19 mouse cellular contexts compared by ENCODE assay signal in the genomic region with DNA sequence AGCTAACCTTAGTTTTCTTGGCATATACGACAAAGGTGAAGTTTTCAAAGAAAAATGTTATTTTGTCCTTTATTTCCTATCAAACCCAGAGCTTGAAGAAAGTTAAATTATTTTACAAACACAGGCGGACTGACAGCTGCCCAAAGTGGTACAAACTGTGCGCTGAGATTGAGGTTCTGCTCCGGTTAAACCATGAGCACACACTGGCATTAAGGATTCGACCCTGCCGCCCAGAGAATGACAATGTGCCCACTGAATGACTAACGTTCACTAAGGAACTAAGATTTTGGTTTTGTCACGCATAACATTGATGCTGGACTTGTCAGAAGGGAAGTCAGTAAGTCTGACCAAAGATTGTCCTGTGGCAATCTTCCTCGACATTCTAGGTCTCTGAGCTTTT. TPM values are rescaled to one million over a fixed set of nuclear protein-coding genes. Genes with fewer than 3 reads are reported as not detected.
A peak's percentile ranks its signal among the peaks of the same experiment; 100 is the strongest.
DNase-seq lines count a peak whose midpoint lies in the region; ATAC-seq and TF ChIP-seq lines count a peak whose summit lies in the region.
"Had no signal": no experiment of that assay in that cellular context is flagged by ENCODE, and none has a peak within 500 bp of the region (broad histone marks: within the 10 kb centered on the region; RNA-seq: fewer than 3 reads in every experiment).

No protein-coding gene starts in this region.

- intact Hi-C loops in heart, postnatal 14 days (cut with DNase I), result no loop called here

- no peaks in the 10 kb centered on the region for H3K27me3 ChIP-seq in embryonic facial prominence, embryonic 14.5 days (replicated peaks; ENCODE audit: control insufficient read depth, insufficient read depth, low read length)
- H3K27me3 ChIP-seq in embryonic facial prominence, embryonic 10.5 days (replicated peaks; ENCODE audit: low read depth, poor library complexity, severe bottlenecking), result no peaks in the 10 kb centered on the region
- H3K27me3 ChIP-seq in intestine, embryonic 16.5 days (replicated peaks; ENCODE audit: control insufficient read depth, insufficient read depth, low read length), result no peaks in the 10 kb centered on the region
- H3K27me3 ChIP-seq in intestine, postnatal 0 days (replicated peaks; ENCODE audit: control insufficient read depth, insufficient read depth, low read length), result no peaks in the 10 kb centered on the region
- no peaks in the 10 kb centered on the region for H3K27me3 ChIP-seq in hindbrain, embryonic 11.5 days (ENCODE audit: control insufficient read depth, insufficient read depth, low read length)
- H3K27me3 ChIP-seq: embryonic facial prominence, embryonic 12.5 days; embryonic facial prominence, embryonic 15.5 days; forebrain, embryonic 12.5 days had no signal

- WGBS in embryonic facial prominence, embryonic 14.5 days, result 87% methylated on average over 9 of the region's 9 CpGs
- 91% methylated on average over 9 of the region's 9 CpGs for WGBS in embryonic facial prominence, embryonic 10.5 days
- 79% methylated on average over 9 of the region's 9 CpGs for WGBS in intestine, embryonic 16.5 days
- WGBS in intestine, postnatal 0 days, result 77% methylated on average over 9 of the region's 9 CpGs
- WGBS in hindbrain, embryonic 11.5 days, result 88% methylated on average over 9 of the region's 9 CpGs

- DNase-seq in embryonic facial prominence, embryonic 14.5 days (ENCODE audit: low spot score), result no peak
- DNase-seq in embryonic facial prominence, embryonic 10.5 days (ENCODE audit: low spot score), result no peak
- peak; percentile 53 for DNase-seq in heart, adult 11 months
- DNase-seq in heart, postnatal 14 days, result no peak
- DNase-seq in 416B (ENCODE audit: low read depth), result peak; percentile 40
- no peak for DNase-seq in hindbrain, embryonic 11.5 days (ENCODE audit: low spot score)
- DNase-seq: cerebellum, adult 11 months; cerebellum, adult 18-20 months; cerebellum, adult 8-10 months; cerebellum, adult 9-11 months had no signal

- H3K9ac ChIP-seq in embryonic facial prominence, embryonic 14.5 days (ENCODE audit: low read depth, low read length), result no peak overlapping the region
- no peak overlapping the region for H3K9ac ChIP-seq in intestine, embryonic 16.5 days (ENCODE audit: low read depth, low read length)
- no peak overlapping the region for H3K9ac ChIP-seq in intestine, postnatal 0 days (ENCODE audit: low read depth, low read length)
- no peak overlapping the region for H3K9ac ChIP-seq in hindbrain, embryonic 11.5 days (ENCODE audit: low read depth, low read length)
- H3K9ac ChIP-seq: embryonic facial prominence, embryonic 12.5 days; embryonic facial prominence, embryonic 15.5 days; forebrain, embryonic 12.5 days had no signal

- no peaks in the 10 kb centered on the region for H3K9me3 ChIP-seq in embryonic facial prominence, embryonic 14.5 days (ENCODE audit: control insufficient read depth, low read length)
- no peaks in the 10 kb centered on the region for H3K9me3 ChIP-seq in embryonic facial prominence, embryonic 10.5 days
- no peaks in the 10 kb centered on the region for H3K9me3 ChIP-seq in intestine, embryonic 16.5 days (ENCODE audit: control insufficient read depth, low read length)
- no peaks in the 10 kb centered on the region for H3K9me3 ChIP-seq in intestine, postnatal 0 days (ENCODE audit: control insufficient read depth)
- H3K9me3 ChIP-seq in hindbrain, embryonic 11.5 days (ENCODE audit: control insufficient read depth, low read length), result no peaks in the 10 kb centered on the region
- H3K9me3 ChIP-seq: embryonic facial prominence, embryonic 12.5 days; embryonic facial prominence, embryonic 15.5 days; forebrain, embryonic 10.5 days; forebrain, embryonic 12.5 days had no signal

- H3K4me3 ChIP-seq in embryonic facial prominence, embryonic 14.5 days (ENCODE audit: low read depth, low read length), result no peak overlapping the region
- H3K4me3 ChIP-seq in embryonic facial prominence, embryonic 10.5 days, result no peak overlapping the region
- H3K4me3 ChIP-seq in intestine, embryonic 16.5 days (ENCODE audit: low read length), result no peak overlapping the region
- H3K4me3 ChIP-seq in intestine, postnatal 0 days (ENCODE audit: low read depth, low read length), result no peak overlapping the region
- H3K4me3 ChIP-seq in hindbrain, embryonic 11.5 days (ENCODE audit: low read depth, low read length), result no peak overlapping the region
- H3K4me3 ChIP-seq: embryonic facial prominence, embryonic 12.5 days; embryonic facial prominence, embryonic 15.5 days; erythroblast, embryonic 14.5 days; forebrain, embryonic 10.5 days; forebrain, embryonic 12.5 days had no signal

- H3K4me2 ChIP-seq in embryonic facial prominence, embryonic 14.5 days (ENCODE audit: low read depth, low read length), result no peak overlapping the region
- no peak overlapping the region for H3K4me2 ChIP-seq in intestine, embryonic 16.5 days (ENCODE audit: low read depth, low read length)
- H3K4me2 ChIP-seq in intestine, postnatal 0 days (replicated peaks; ENCODE audit: low read depth), result no peak overlapping the region
- H3K4me2 ChIP-seq in hindbrain, embryonic 11.5 days (replicated peaks; ENCODE audit: low read depth, low read length), result no peak overlapping the region
- H3K4me2 ChIP-seq: embryonic facial prominence, embryonic 12.5 days; embryonic facial prominence, embryonic 15.5 days; forebrain, embryonic 12.5 days had no signal

- 0 out of 2 replicates have a peak overlapping the region, but pooled peaks have one; percentile 1 for H3K27ac ChIP-seq in embryonic facial prominence, embryonic 14.5 days (replicated peaks; ENCODE audit: low read depth, low read length)
- no peak overlapping the region for H3K27ac ChIP-seq in embryonic facial prominence, embryonic 10.5 days (replicated peaks)
- no peak overlapping the region for H3K27ac ChIP-seq in intestine, embryonic 16.5 days (ENCODE audit: low read length)
- no peak overlapping the region for H3K27ac ChIP-seq in intestine, postnatal 0 days (ENCODE audit: low read depth, low read length)
- no peak overlapping the region for H3K27ac ChIP-seq in hindbrain, embryonic 11.5 days (ENCODE audit: low read depth, low read length)
- H3K27ac ChIP-seq: embryonic facial prominence, embryonic 12.5 days; embryonic facial prominence, embryonic 15.5 days; forebrain, embryonic 10.5 days; forebrain, embryonic 12.5 days had no signal

- no peaks in the 10 kb centered on the region for H3K36me3 ChIP-seq in embryonic facial prominence, embryonic 14.5 days (ENCODE audit: control insufficient read depth, insufficient read depth, low read length)
- no peaks in the 10 kb centered on the region for H3K36me3 ChIP-seq in embryonic facial prominence, embryonic 10.5 days (replicated peaks)
- no peaks in the 10 kb centered on the region for H3K36me3 ChIP-seq in intestine, embryonic 16.5 days (ENCODE audit: control insufficient read depth, insufficient read depth, low read length)
- no peaks in the 10 kb centered on the region for H3K36me3 ChIP-seq in intestine, postnatal 0 days (ENCODE audit: control insufficient read depth, insufficient read depth)
- no peaks in the 10 kb centered on the region for H3K36me3 ChIP-seq in hindbrain, embryonic 11.5 days (ENCODE audit: control insufficient read depth, insufficient read depth, low read length)
- H3K36me3 ChIP-seq: embryonic facial prominence, embryonic 12.5 days; embryonic facial prominence, embryonic 15.5 days; forebrain, embryonic 10.5 days; forebrain, embryonic 12.5 days had no signal

- no peak for TF ChIP-seq CTCF in intestine, postnatal 0 days (IDR thresholded peaks at IDR 0.05; ENCODE audit: low read depth)

- no peak for ATAC-seq in embryonic facial prominence, embryonic 14.5 days (ENCODE audit: low read depth)
- 0 out of 2 replicates have a peak, but pooled peaks have one; percentile 7 for ATAC-seq in intestine, embryonic 16.5 days
- no peak for ATAC-seq in intestine, postnatal 0 days
- no peak for ATAC-seq in hindbrain, embryonic 11.5 days (ENCODE audit: low FRiP score)
- ATAC-seq: forebrain, embryonic 16.5 days had no signal

- H3K4me1 ChIP-seq in embryonic facial prominence, embryonic 14.5 days (ENCODE audit: control insufficient read depth, insufficient read depth, low read length), result no peaks in the 10 kb centered on the region
- peaks cover 8% of the 10 kb centered on the region; the same call in 1 of the 2 replicates for H3K4me1 ChIP-seq in embryonic facial prominence, embryonic 10.5 days
- peaks cover 7% of the 10 kb centered on the region for H3K4me1 ChIP-seq in intestine, embryonic 16.5 days (ENCODE audit: control insufficient read depth, insufficient read depth, low read length)
- 0 out of 2 replicates have a peak, but pooled peaks cover 2% of the 10 kb centered on the region for H3K4me1 ChIP-seq in intestine, postnatal 0 days (replicated peaks; ENCODE audit: control insufficient read depth, insufficient read depth, low read length)
- H3K4me1 ChIP-seq in hindbrain, embryonic 11.5 days (replicated peaks; ENCODE audit: control insufficient read depth, insufficient read depth, low read length), result 0 out of 2 replicates have a peak, but pooled peaks cover 3% of the 10 kb centered on the region
- H3K4me1 ChIP-seq: embryonic facial prominence, embryonic 15.5 days had no signal

RNA-seq across cellular contexts. Expression of a gene that starts 24.0 kb away (rescaled TPM):
- polyA plus RNA-seq in embryonic facial prominence, embryonic 14.5 days (2014; fragmentation: Nextera tagmentation; extraction: Ambion mirVana), result 47.1 and 50.1 TPM in 2 replicates
- polyA plus RNA-seq in embryonic facial prominence, embryonic 10.5 days (2016; fragmentation: Nextera tagmentation; extraction: Ambion mirVana), result 11.3 and 11.7 TPM in 2 replicates
- 100 to 1,000 TPM; 474 to 583 TPM for total RNA-seq in heart, postnatal 14 days (2021)
- polyA plus RNA-seq in intestine, embryonic 16.5 days (2015; fragmentation: Nextera tagmentation; extraction: Ambion mirVana), result 30.7 and 38.5 TPM in 2 replicates
- polyA plus RNA-seq in intestine, postnatal 0 days (2015; fragmentation: Nextera tagmentation; extraction: Ambion mirVana), result 65.9 and 72.4 TPM in 2 replicates
- 17.3 and 23.8 TPM in 2 replicates for polyA plus RNA-seq in hindbrain, embryonic 11.5 days (2014; fragmentation: Nextera tagmentation; extraction: Ambion mirVana)
- total RNA-seq: MEL had no signal

Comparison
In these comparisons a context has a peak if more than half of its experiments do, and no peak if none do; other contexts are left out.
1. DNase-seq: peak in heart, adult 11 months (single experiment) and 416B (single experiment); none in embryonic facial prominence, embryonic 14.5 days (single experiment), embryonic facial prominence, embryonic 10.5 days (single experiment), heart, postnatal 14 days (0 of 2) and hindbrain, embryonic 11.5 days (single experiment).